Mouse (Mus musculus) thymus, postnatal 0 days (tissue): ENCODE data around the gene Olfr697. TPM values are rescaled to one million over a fixed set of nuclear protein-coding genes. Genes with fewer than 3 reads are reported as not detected.
"Not testable (repeated sequence)": the region's sequence is repeated elsewhere in the genome, so short reads cannot be mapped to it uniquely, and the experiment has no call there.

Source experiments
- DNase-seq: peaks from one replicate; pipeline ENCODE4 v3.0.0-alpha.2; 2015; ENCODE audit warnings: low spot score
- polyA plus RNA-seq: library from polyadenylated mRNA; unstranded; fragments of >200 nt; fragmentation: Nextera tagmentation; extraction: Ambion mirVana; gene quantifications from 2 replicates; pipeline ENCODE4 v1.2.1, GENCODE M21; 2015

Olfr697 gene
- polyA plus RNA-seq: not detected in 2 replicates

- DNase-seq: no peak
These were observed at the start of gene Olfr697 for GRCm38 (mm10) chr7:106742343-106742742. TSS of gene Olfr697 (minus strand) at chr7:106742443.

GRCm38 (mm10) chr7:106788330-106788729 lies 46.1 kb upstream of the Olfr697 start:
- peak; percentile 10 for DNase-seq

- DNase-seq: not testable (repeated sequence)
These were observed 18.8 kb upstream of the Olfr697 start for GRCm38 (mm10) chr7:106761008-106761407.

GRCm38 (mm10) chr7:106758800-106759199 lies 16.6 kb upstream of the Olfr697 start:
- no peak for DNase-seq

- DNase-seq: no peak
These were observed 13.1 kb upstream of the Olfr697 start, which contains the start of gene Olfr698 for GRCm38 (mm10) chr7:106755297-106755696. TSS of gene Olfr698 (minus strand) at chr7:106755397.

- no peak for DNase-seq
These were observed 3.6 kb upstream of the Olfr697 start for GRCm38 (mm10) chr7:106745811-106746210.

GRCm38 (mm10) chr7:106737028-106737427 lies 5.2 kb downstream of the Olfr697 start:
- DNase-seq: no peak

GRCm38 (mm10) chr7:106733717-106734116 lies 8.5 kb downstream of the Olfr697 start:
- no peak for DNase-seq

- DNase-seq: not testable (repeated sequence)
These were observed 16.6 kb downstream of the Olfr697 start for GRCm38 (mm10) chr7:106725654-106726053.

- DNase-seq: no peak
These were observed 25.9 kb downstream of the Olfr697 start, which contains the start of gene Olfr695 for GRCm38 (mm10) chr7:106716296-106716695. TSS of gene Olfr695 (minus strand) at chr7:106716396.

- DNase-seq: no peak
These were observed 30.8 kb downstream of the Olfr697 start for GRCm38 (mm10) chr7:106711463-106711862.

- not testable (repeated sequence) for DNase-seq
These were observed 34.5 kb downstream of the Olfr697 start for GRCm38 (mm10) chr7:106707705-106708104.

- no peak for DNase-seq
These were observed 45.4 kb downstream of the Olfr697 start for GRCm38 (mm10) chr7:106696891-106697290.

- no peak for DNase-seq
These were observed 49.3 kb downstream of the Olfr697 start for GRCm38 (mm10) chr7:106692976-106693375.

GRCm38 (mm10) chr7:106691714-106692113 lies 50.5 kb downstream of the Olfr697 start, which contains the start of gene Olfr694:
TSS of gene Olfr694 (minus strand) at chr7:106691814.
- no peak for DNase-seq

Other genes starting within 250 kb of the Olfr697 start
- gene Olfr693, start 61.9 kb downstream of the Olfr697 start, polyA plus RNA-seq: not detected in 2 replicates
- not detected in 2 replicates for gene Olfr694, start 50.6 kb downstream of the Olfr697 start, polyA plus RNA-seq
- gene Olfr695, start 26.0 kb downstream of the Olfr697 start, polyA plus RNA-seq: not detected in 2 replicates
- gene Olfr698, start 13.0 kb upstream of the Olfr697 start, polyA plus RNA-seq: not detected in 2 replicates
- gene Olfr699, start 50.8 kb upstream of the Olfr697 start, polyA plus RNA-seq: not detected in 2 replicates
- not detected in 2 replicates for gene Olfr700, start 66.4 kb upstream of the Olfr697 start, polyA plus RNA-seq
- not detected in 2 replicates for gene Olfr701, start 71.7 kb upstream of the Olfr697 start, polyA plus RNA-seq
- gene Olfr702, start 91.5 kb upstream of the Olfr697 start, polyA plus RNA-seq: not detected in 2 replicates
- not detected in 2 replicates for gene Olfr703, start 100.9 kb upstream of the Olfr697 start, polyA plus RNA-seq
- gene Olfr704, start 120.7 kb upstream of the Olfr697 start, polyA plus RNA-seq: not detected in 2 replicates
- not detected in 2 replicates for gene Olfr705, start 134.4 kb upstream of the Olfr697 start, polyA plus RNA-seq
- not detected in 2 replicates for gene Olfr706, start 145.7 kb upstream of the Olfr697 start, polyA plus RNA-seq
- not detected in 2 replicates for gene Olfr707, start 158.8 kb upstream of the Olfr697 start, polyA plus RNA-seq
- gene Olfr1532-ps1, start 165.6 kb upstream of the Olfr697 start, polyA plus RNA-seq: not detected in 2 replicates
- not detected in 2 replicates for gene Olfr709-ps1, start 189.8 kb upstream of the Olfr697 start, polyA plus RNA-seq
- not detected in 2 replicates for gene Olfr710, start 205.9 kb upstream of the Olfr697 start, polyA plus RNA-seq
- gene Olfr6, start 221.5 kb upstream of the Olfr697 start, polyA plus RNA-seq: not detected in 2 replicates
- gene Olfr711, start 233.0 kb upstream of the Olfr697 start, polyA plus RNA-seq: not detected in 2 replicates